In the genomic region with DNA sequence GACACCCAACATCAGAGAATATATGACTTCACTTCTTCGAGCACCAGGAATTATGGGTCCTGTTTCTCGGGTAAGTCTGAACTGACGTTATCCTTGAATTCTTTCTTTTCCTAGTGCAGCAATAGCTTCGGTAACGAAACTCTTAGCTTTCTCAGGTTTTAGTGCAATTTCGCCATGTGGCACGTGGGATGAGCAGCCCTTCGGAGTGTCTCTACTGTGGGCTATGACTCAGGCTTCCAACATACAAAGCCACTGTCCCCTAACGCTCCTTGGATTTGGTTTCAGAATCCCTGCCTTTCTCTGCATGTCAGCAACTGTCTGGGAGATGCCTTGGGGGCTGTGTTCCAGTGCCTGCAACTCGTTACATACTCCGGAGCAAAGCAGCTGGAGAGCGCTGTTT, we compare ENCODE assay signal across 22 mouse cellular contexts. TPM values are rescaled to one million over a fixed set of nuclear protein-coding genes. Genes with fewer than 3 reads are reported as not detected.
DNase-seq lines count a peak whose midpoint lies in the region; ATAC-seq and TF ChIP-seq lines count a peak whose summit lies in the region.
"Had no signal": no experiment of that assay in that cellular context is flagged by ENCODE, and none has a peak within 500 bp of the region (broad histone marks: within the 10 kb centered on the region; RNA-seq: fewer than 3 reads in every experiment).

No protein-coding gene starts in this region.

- TF ChIP-seq POLR2A in limb, embryonic 14.5 days (IDR thresholded peaks at IDR 0.05; ENCODE audit: borderline replicate concordance, extremely low read depth, insufficient read depth, insufficient read length) = no peak

- H3K9me3 ChIP-seq in embryonic facial prominence, embryonic 10.5 days = no peaks in the 10 kb centered on the region
- H3K9me3 ChIP-seq in limb, embryonic 14.5 days (ENCODE audit: control insufficient read depth, low read length) = no peaks in the 10 kb centered on the region
- no peaks in the 10 kb centered on the region for H3K9me3 ChIP-seq in hindbrain, postnatal 0 days (ENCODE audit: low read length)
- H3K9me3 ChIP-seq: heart, embryonic 13.5 days; hindbrain, embryonic 12.5 days had no signal

- intact Hi-C loops in left cerebral cortex, postnatal 36 days (cut with DNase I) = no loop called here

- no peak for ATAC-seq in limb, embryonic 14.5 days (ENCODE audit: low FRiP score, low read depth)
- ATAC-seq in hindbrain, postnatal 0 days = no peak
- ATAC-seq: forebrain, postnatal 0 days; liver, postnatal 0 days had no signal

- H3K9ac ChIP-seq in limb, embryonic 14.5 days (ENCODE audit: low read depth, low read length, severe bottlenecking) = no peak overlapping the region
- no peak overlapping the region for H3K9ac ChIP-seq in hindbrain, postnatal 0 days (replicated peaks; ENCODE audit: low read length)
- H3K9ac ChIP-seq: forebrain, postnatal 0 days; heart, embryonic 13.5 days; hindbrain, embryonic 12.5 days; liver, postnatal 0 days had no signal

- no peak overlapping the region for H3K4me3 ChIP-seq in embryonic facial prominence, embryonic 10.5 days
- no peak overlapping the region for H3K4me3 ChIP-seq in limb, embryonic 14.5 days (replicated peaks; ENCODE audit: low read length)
- H3K4me3 ChIP-seq in hindbrain, postnatal 0 days (ENCODE audit: low read length) = no peak overlapping the region
- H3K4me3 ChIP-seq: heart, adult 2 months; heart, embryonic 13.5 days; hindbrain, embryonic 12.5 days had no signal

- peaks cover 48% of the 10 kb centered on the region for H3K4me1 ChIP-seq in embryonic facial prominence, embryonic 10.5 days
- H3K4me1 ChIP-seq in limb, embryonic 14.5 days (ENCODE audit: control insufficient read depth, insufficient read depth, low read length) = peaks cover 32% of the 10 kb centered on the region
- H3K4me1 ChIP-seq in hindbrain, postnatal 0 days (ENCODE audit: insufficient read depth, low read length) = peaks cover 19% of the 10 kb centered on the region

- no peak overlapping the region for H3K4me2 ChIP-seq in limb, embryonic 14.5 days (replicated peaks; ENCODE audit: low read depth, low read length, severe bottlenecking)
- no peak overlapping the region for H3K4me2 ChIP-seq in hindbrain, postnatal 0 days (ENCODE audit: low read depth, low read length)
- H3K4me2 ChIP-seq: heart, embryonic 13.5 days; hindbrain, embryonic 12.5 days; liver, embryonic 11.5 days; midbrain, embryonic 11.5 days had no signal

- WGBS in embryonic facial prominence, embryonic 10.5 days = 80% methylated on average over 12 of the region's 12 CpGs
- 55% methylated on average over 12 of the region's 12 CpGs for WGBS in limb, embryonic 14.5 days
- 76% methylated on average over 12 of the region's 12 CpGs for WGBS in hindbrain, postnatal 0 days

- 0 out of 2 replicates have a peak overlapping the region, but pooled peaks have one; percentile 3 for H3K27ac ChIP-seq in embryonic facial prominence, embryonic 10.5 days (replicated peaks)
- H3K27ac ChIP-seq in limb, embryonic 14.5 days (replicated peaks; ENCODE audit: low read depth, low read length) = 0 out of 2 replicates have a peak overlapping the region, but pooled peaks have one; percentile 28
- no peak overlapping the region for H3K27ac ChIP-seq in hindbrain, postnatal 0 days
- H3K27ac ChIP-seq: heart, adult 2 months; heart, embryonic 13.5 days; hindbrain, embryonic 12.5 days had no signal

- H3K36me3 ChIP-seq in embryonic facial prominence, embryonic 10.5 days (replicated peaks) = no peaks in the 10 kb centered on the region
- H3K36me3 ChIP-seq in limb, embryonic 14.5 days (ENCODE audit: control insufficient read depth, insufficient read depth, low read length) = no peaks in the 10 kb centered on the region
- no peaks in the 10 kb centered on the region for H3K36me3 ChIP-seq in hindbrain, postnatal 0 days (ENCODE audit: insufficient read depth, low read length)
- H3K36me3 ChIP-seq: heart, embryonic 13.5 days; hindbrain, embryonic 12.5 days had no signal

- TF ChIP-seq CTCF in hindbrain, postnatal 0 days (IDR thresholded peaks at IDR 0.05; ENCODE audit: low read depth) = no peak

- no peaks in the 10 kb centered on the region for H3K27me3 ChIP-seq in embryonic facial prominence, embryonic 10.5 days (replicated peaks; ENCODE audit: low read depth, poor library complexity, severe bottlenecking)
- no peaks in the 10 kb centered on the region for H3K27me3 ChIP-seq in limb, embryonic 14.5 days (ENCODE audit: control insufficient read depth, insufficient read depth, low read length)
- H3K27me3 ChIP-seq in hindbrain, postnatal 0 days (ENCODE audit: insufficient read depth, low read length) = no peaks in the 10 kb centered on the region
- H3K27me3 ChIP-seq: heart, embryonic 13.5 days; hindbrain, embryonic 12.5 days had no signal

- peak; percentile 35 to 51 for DNase-seq in frontal cortex, adult 2 months (ENCODE audit: extremely low spot score in 1 of 2, low spot score in 1 of 2)
- no peak for DNase-seq in frontal cortex, postnatal 14 days (ENCODE audit: low spot score in 2 of 2)
- DNase-seq in left cerebral cortex, postnatal 36 days (ENCODE audit: low spot score in 2 of 2) = peak; percentile 32 to 37
- no peak for DNase-seq in left cerebral cortex, adult 11 months (ENCODE audit: low spot score)
- DNase-seq in embryonic facial prominence, embryonic 10.5 days (ENCODE audit: low spot score) = no peak
- no peak for DNase-seq in limb, embryonic 14.5 days (ENCODE audit: low spot score)
- DNase-seq in hindbrain, postnatal 0 days (ENCODE audit: low spot score) = no peak
- no peak for DNase-seq in urinary bladder, postnatal 36 days (ENCODE audit: low spot score in 2 of 2)
- DNase-seq: adrenal gland, postnatal 10 days; cerebellum, adult 8-10 months; forebrain, postnatal 0 days; gastrocnemius, postnatal 25 days; heart, adult 2 months; kidney, adult 11 months; kidney, postnatal 4 days; liver, postnatal 0 days; lung, postnatal 10 days; thymus, postnatal 14 days had no signal

RNA-seq across cellular contexts. Expression of a gene that starts 29.0 kb away (rescaled TPM):
- 1.7 and 2.8 TPM in 2 replicates for polyA plus RNA-seq in frontal cortex, adult 2 months (2012; rRNA removed)
- total RNA-seq in left cerebral cortex, postnatal 36 days (2021) = 1 to 10 TPM in 1 of 2 experiments, under 1 TPM in 1; 0.77 to 1.4 TPM
- polyA plus RNA-seq in embryonic facial prominence, embryonic 10.5 days (2016; fragmentation: Nextera tagmentation; extraction: Ambion mirVana) = 12.9 and 14.8 TPM in 2 replicates
- polyA plus RNA-seq in limb, embryonic 14.5 days (2012; rRNA removed) = 7.5 and 9.0 TPM in 2 replicates
- polyA plus RNA-seq in limb, embryonic 14.5 days (2014; fragmentation: Nextera tagmentation; extraction: Ambion mirVana) = 13.3 and 13.7 TPM in 2 replicates
- total RNA-seq in hindbrain, postnatal 0 days (2014; rRNA removed) = 5.3 and 9.6 TPM in 2 replicates
- polyA plus RNA-seq in hindbrain, postnatal 0 days (2015; fragmentation: Nextera tagmentation; extraction: Ambion mirVana) = 5.7 and 6.2 TPM in 2 replicates

Comparison
In these comparisons a context has a peak if more than half of its experiments do, and no peak if none do; other contexts are left out.
1. DNase-seq: peak in frontal cortex, adult 2 months (2 of 2) and left cerebral cortex, postnatal 36 days (2 of 2); none in frontal cortex, postnatal 14 days (0 of 2), left cerebral cortex, adult 11 months (single experiment), embryonic facial prominence, embryonic 10.5 days (single experiment), limb, embryonic 14.5 days (single experiment), hindbrain, postnatal 0 days (single experiment) and urinary bladder, postnatal 36 days (0 of 2).